Mouse (Mus musculus) liver, embryonic 13.5 days (tissue): ENCODE measurements around the gene Adipor2. TPM values are rescaled to one million over a fixed set of nuclear protein-coding genes. Genes with fewer than 3 reads are reported as not detected.
"Not testable (repeated sequence)": the region's sequence is repeated elsewhere in the genome, so short reads cannot be mapped to it uniquely, and the experiment has no call there.

Experiments used
- ATAC-seq: fragments of 200-750 bp; cut with Nextera tagmentation; 2 replicates; pipeline ENCODE4 v1.8.0; 2017; ENCODE audit warnings: low read depth, mild to moderate bottlenecking, moderate number of reproducible peaks, moderate library complexity
- DNase-seq: peaks from one replicate; pipeline ENCODE4 v3.0.0; 2022
- H3K27ac ChIP-seq: fragments of 300-500 bp; sonication (generic); 2 replicates; pipeline ENCODE4 v1.5.1; 2015; ENCODE audit warnings: moderate library complexity, mild to moderate bottlenecking, inconsistent platforms
- H3K27me3 ChIP-seq: fragments of 300-500 bp; sonication (generic); 2 replicates; pipeline ENCODE4 v1.6.1; 2015; ENCODE audit warnings: mild to moderate bottlenecking, inconsistent platforms
- H3K36me3 ChIP-seq: fragments of 300-500 bp; sonication (generic); 2 replicates; pipeline ENCODE4 v1.6.1; 2015; ENCODE audit warnings: mild to moderate bottlenecking, inconsistent platforms
- H3K4me1 ChIP-seq: fragments of 300-500 bp; sonication (generic); replicated peaks from 2 replicates; pipeline ENCODE4 v1.6.1; 2015; ENCODE audit warnings: inconsistent platforms
- H3K4me2 ChIP-seq: fragments of 300-500 bp; sonication (generic); 2 replicates; pipeline ENCODE4 v1.6.1; 2015; ENCODE audit warnings: inconsistent platforms, mild to moderate bottlenecking, moderate library complexity
- H3K4me3 ChIP-seq: fragments of 300-500 bp; sonication (generic); replicated peaks from 2 replicates; pipeline ENCODE4 v1.5.1; 2015; ENCODE audit warnings: mild to moderate bottlenecking, inconsistent platforms
- H3K9ac ChIP-seq: fragments of 300-500 bp; sonication (generic); 2 replicates; pipeline ENCODE4 v1.6.1; 2015; ENCODE audit warnings: mild to moderate bottlenecking, inconsistent platforms
- H3K9me3 ChIP-seq: fragments of 300-500 bp; sonication (generic); replicated peaks from 2 replicates; pipeline ENCODE4 v1.6.1; 2016; ENCODE audit warnings: inconsistent platforms
- WGBS: fragments of 180-500 bp; shearing (Covaris S2); methylation state at CpG from one replicate; pipeline ENCODE4 v1.1.7; 2015; ENCODE audit not compliant: insufficient replicate concordance; 5-methylcytosine and 5-hydroxymethylcytosine counted together
- polyA plus RNA-seq: library from polyadenylated mRNA; unstranded; fragments of >200 nt; fragmentation: Nextera tagmentation; extraction: Ambion mirVana; gene quantifications from 2 replicates; pipeline ENCODE4 v1.2.1, GENCODE M21; 2015

Adipor2 gene
- polyA plus RNA-seq, 1 experiment from 2014 or later = 33.3 TPM

- Histone ChIP-seq H3K36me3 (peaks cover 68% of the 10 kb centered on the region), H3K4me1 (peaks cover 20% of the 10 kb centered on the region)
- WGBS = 69% methylated on average over 4 of the region's 4 CpGs
- ATAC-seq, H3K9me3 ChIP-seq, H3K4me2 ChIP-seq, DNase-seq, H3K27me3 ChIP-seq, H3K4me3 ChIP-seq, H3K27ac ChIP-seq, H3K9ac ChIP-seq: not testable (repeated sequence)
Observed at GRCm38 (mm10) chr6:119366800-119367199, 50.7 kb downstream of the Adipor2 start.

- WGBS = 87% methylated on average over 5 of the region's 5 CpGs
- ATAC-seq = no peak
- Histone ChIP-seq H3K27ac (no peak overlapping the region), H3K9me3 (no peaks in the 10 kb centered on the region), H3K4me3 (no peak overlapping the region), H3K27me3 (no peaks in the 10 kb centered on the region), H3K36me3 (peaks cover 81% of the 10 kb centered on the region), H3K4me1 (peaks cover 41% of the 10 kb centered on the region), H3K4me2 (no peak overlapping the region), H3K9ac (no peak overlapping the region)
- no peak for DNase-seq
Observed at GRCm38 (mm10) chr6:119363593-119363992, 53.9 kb downstream of the Adipor2 start.

GRCm38 (mm10) chr6:119360925-119361702, 56.4 kb downstream of the Adipor2 start:
- peak overlapping the region; percentile 50; the same call in 1 of the 2 replicates for H3K9ac ChIP-seq

GRCm38 (mm10) chr6:119360250-119360649, 57.3 kb downstream of the Adipor2 start:
- H3K4me3 ChIP-seq, ATAC-seq, H3K27me3 ChIP-seq, H3K9me3 ChIP-seq, H3K9ac ChIP-seq, DNase-seq: not testable (repeated sequence)
- Histone ChIP-seq H3K36me3 (peaks cover 84% of the 10 kb centered on the region), H3K27ac (peak overlapping the region; percentile 90), H3K4me2 (peak overlapping the region; percentile 51; the same call in 1 of the 2 replicates), H3K4me1 (peaks cover 37% of the 10 kb centered on the region)
- 70% methylated on average over 6 of the region's 6 CpGs for WGBS

More at GRCm38 (mm10) chr6:119360925-119361702, 56.4 kb downstream of the Adipor2 start:
- Histone ChIP-seq H3K36me3 (peaks cover 84% of the 10 kb centered on the region), H3K27ac (peak overlapping the region; percentile 90), H3K9me3 (no peaks in the 10 kb centered on the region), H3K4me3 (no peak overlapping the region), H3K4me1 (peaks cover 37% of the 10 kb centered on the region), H3K27me3 (no peaks in the 10 kb centered on the region), H3K4me2 (peak overlapping the region; percentile 51)
- peak; percentile 100 for ATAC-seq
- 27% methylated on average over 3 of the region's 3 CpGs for WGBS
- DNase-seq = peak; percentile 65

GRCm38 (mm10) chr6:119358020-119358571, 59.4 kb downstream of the Adipor2 start:
- no peak overlapping the region for H3K27ac ChIP-seq
- H3K9ac ChIP-seq = no peak overlapping the region
- H3K4me2 ChIP-seq = no peak overlapping the region
- ATAC-seq = no peak
- H3K4me1 ChIP-seq = peaks cover 34% of the 10 kb centered on the region
- no peak for DNase-seq
- no peaks in the 10 kb centered on the region for H3K9me3 ChIP-seq
- no peak overlapping the region for H3K4me3 ChIP-seq
- 86% methylated on average over 8 of the region's 8 CpGs for WGBS
- H3K27me3 ChIP-seq = no peaks in the 10 kb centered on the region
- peaks cover 89% of the 10 kb centered on the region for H3K36me3 ChIP-seq

GRCm38 (mm10) chr6:119352501-119352900, 65.0 kb downstream of the Adipor2 start:
- ATAC-seq (no peak), DNase-seq (no peak)
- WGBS = 71% methylated on average over 6 of the region's 6 CpGs
- H3K4me3 ChIP-seq = no peak overlapping the region
- no peaks in the 10 kb centered on the region for H3K9me3 ChIP-seq
- H3K4me1 ChIP-seq = no peaks in the 10 kb centered on the region
- no peak overlapping the region for H3K9ac ChIP-seq
- H3K4me2 ChIP-seq = no peak overlapping the region
- peaks cover 46% of the 10 kb centered on the region for H3K36me3 ChIP-seq
- H3K27ac ChIP-seq = no peak overlapping the region
- no peaks in the 10 kb centered on the region for H3K27me3 ChIP-seq

- H3K36me3 ChIP-seq = peaks cover 39% of the 10 kb centered on the region
- H3K27me3 ChIP-seq = no peaks in the 10 kb centered on the region
- no peak overlapping the region for H3K27ac ChIP-seq
- 73% methylated on average over 8 of the region's 8 CpGs for WGBS
- ATAC-seq (no peak), DNase-seq (no peak)
- no peak overlapping the region for H3K4me3 ChIP-seq
- no peaks in the 10 kb centered on the region for H3K9me3 ChIP-seq
- H3K4me2 ChIP-seq = no peak overlapping the region
- no peaks in the 10 kb centered on the region for H3K4me1 ChIP-seq
- no peak overlapping the region for H3K9ac ChIP-seq
Observed at GRCm38 (mm10) chr6:119351656-119352055, 65.8 kb downstream of the Adipor2 start.

GRCm38 (mm10) chr6:119350703-119351198, 66.8 kb downstream of the Adipor2 start:
- Histone ChIP-seq H3K27ac (no peak overlapping the region), H3K4me2 (no peak overlapping the region), H3K4me3 (no peak overlapping the region), H3K9me3 (no peaks in the 10 kb centered on the region), H3K9ac (no peak overlapping the region), H3K4me1 (no peaks in the 10 kb centered on the region), H3K27me3 (no peaks in the 10 kb centered on the region), H3K36me3 (peaks cover 30% of the 10 kb centered on the region)
- DNase-seq = no peak
- no peak for ATAC-seq
- WGBS = 72% methylated on average over 9 of the region's 9 CpGs

GRCm38 (mm10) chr6:119348234-119348633, 69.3 kb downstream of the Adipor2 start:
- ATAC-seq = no peak
- Histone ChIP-seq H3K27ac (no peak overlapping the region), H3K9me3 (no peaks in the 10 kb centered on the region), H3K4me3 (no peak overlapping the region), H3K27me3 (no peaks in the 10 kb centered on the region), H3K4me1 (no peaks in the 10 kb centered on the region), H3K4me2 (no peak overlapping the region), H3K9ac (no peak overlapping the region), H3K36me3 (peaks cover 6% of the 10 kb centered on the region)
- peak; percentile 29 for DNase-seq
- WGBS = 0% methylated on average over 1 of the region's 1 CpGs

- 59% methylated on average over 5 of the region's 5 CpGs for WGBS
- no peak overlapping the region for H3K4me3 ChIP-seq
- H3K9ac ChIP-seq = no peak overlapping the region
- H3K27ac ChIP-seq = no peak overlapping the region
- no peak overlapping the region for H3K4me2 ChIP-seq
- DNase-seq = no peak
- ATAC-seq = no peak
- H3K4me1 ChIP-seq = no peaks in the 10 kb centered on the region
- peaks cover 3% of the 10 kb centered on the region; the same call in 1 of the 2 replicates for H3K36me3 ChIP-seq
- H3K9me3 ChIP-seq = no peaks in the 10 kb centered on the region
- no peaks in the 10 kb centered on the region for H3K27me3 ChIP-seq
Observed at GRCm38 (mm10) chr6:119347813-119348212, 69.7 kb downstream of the Adipor2 start.

- 40% methylated on average over 10 of the region's 10 CpGs for WGBS
- H3K9me3 ChIP-seq = no peaks in the 10 kb centered on the region
- no peak overlapping the region for H3K9ac ChIP-seq
- H3K4me3 ChIP-seq = no peak overlapping the region
- no peak for ATAC-seq
- H3K27ac ChIP-seq = no peak overlapping the region
- H3K27me3 ChIP-seq = no peaks in the 10 kb centered on the region
- no peak overlapping the region for H3K4me2 ChIP-seq
- H3K36me3 ChIP-seq = no peaks in the 10 kb centered on the region
- DNase-seq = no peak
- H3K4me1 ChIP-seq = no peaks in the 10 kb centered on the region
Observed at GRCm38 (mm10) chr6:119346257-119346656, 71.2 kb downstream of the Adipor2 start.
